30 mouse cellular contexts compared by ENCODE assay signal in genomic region chr11:54985086-54985485, GRCm38 (mm10). TPM values are rescaled to one million over a fixed set of nuclear protein-coding genes. Genes with fewer than 3 reads are reported as not detected.
DNase-seq lines count a peak whose midpoint lies in the region; ATAC-seq and TF ChIP-seq lines count a peak whose summit lies in the region.
"Had no signal": no experiment of that assay in that cellular context is flagged by ENCODE, and none has a peak within 500 bp of the region (broad histone marks: within the 10 kb centered on the region; RNA-seq: fewer than 3 reads in every experiment).

No protein-coding gene starts in this region.

- H3K36me3 ChIP-seq in heart, embryonic 11.5 days (ENCODE audit: control insufficient read depth, insufficient read depth, low read length) = peaks cover 46% of the 10 kb centered on the region
- H3K36me3 ChIP-seq in liver, embryonic 13.5 days = peaks cover 57% of the 10 kb centered on the region
- H3K36me3 ChIP-seq in liver, postnatal 0 days (replicated peaks; ENCODE audit: insufficient read depth, low read length) = peaks cover 61% of the 10 kb centered on the region

- ATAC-seq in heart, embryonic 11.5 days (replicated peaks; ENCODE audit: insufficient number of reproducible peaks, low FRiP score, low TSS enrichment) = no peak
- ATAC-seq in liver, embryonic 13.5 days (ENCODE audit: low read depth) = 0 out of 2 replicates have a peak, but pooled peaks have one; percentile 18
- ATAC-seq in liver, postnatal 0 days = no peak
- ATAC-seq: forebrain, embryonic 16.5 days; inflammation-experienced regulatory T-cells, adult 6 months had no signal

- peak; percentile 74 for DNase-seq in gastrocnemius, adult 2 months
- no peak for DNase-seq in gastrocnemius, postnatal 36 days
- DNase-seq in heart, adult 8-10 months (ENCODE audit: low spot score) = peak; percentile 31
- no peak for DNase-seq in liver, embryonic 13.5 days
- DNase-seq in liver, postnatal 0 days = no peak
- DNase-seq in MN1 (ENCODE audit: low spot score) = no peak
- DNase-seq: adrenal gland, postnatal 25 days; cerebellum, adult 11-12 months; cerebellum, adult 9-11 months; embryo, embryonic 11 days; heart, postnatal 36 days; kidney, adult 8-10 months; kidney, postnatal 10 days; layer of hippocampus, adult 9-11 months; lung, postnatal 10 days; right cerebral cortex, postnatal 4 days; thymus, adult 2 months; thymus, postnatal 36 days had no signal

- 66% methylated on average over 3 of the region's 3 CpGs for WGBS in heart, embryonic 11.5 days (ENCODE audit: insufficient replicate concordance)
- WGBS in liver, embryonic 13.5 days (ENCODE audit: insufficient replicate concordance) = 65% methylated on average over 3 of the region's 3 CpGs
- 82% methylated on average over 3 of the region's 3 CpGs for WGBS in liver, postnatal 0 days (ENCODE audit: insufficient replicate concordance)

- 0 out of 2 replicates have a peak, but pooled peaks cover 5% of the 10 kb centered on the region for H3K4me1 ChIP-seq in heart, embryonic 11.5 days (ENCODE audit: control insufficient read depth, insufficient read depth, low read length)
- 0 out of 2 replicates have a peak, but pooled peaks cover 4% of the 10 kb centered on the region for H3K4me1 ChIP-seq in liver, embryonic 13.5 days (replicated peaks)
- no peaks in the 10 kb centered on the region for H3K4me1 ChIP-seq in liver, postnatal 0 days (ENCODE audit: insufficient read depth)
- H3K4me1 ChIP-seq: hindbrain, embryonic 15.5 days; limb, embryonic 15.5 days; midbrain, embryonic 13.5 days; neural tube, embryonic 13.5 days had no signal

- H3K27me3 ChIP-seq in heart, embryonic 11.5 days (ENCODE audit: control insufficient read depth, insufficient read depth, low read length) = no peaks in the 10 kb centered on the region
- no peaks in the 10 kb centered on the region for H3K27me3 ChIP-seq in liver, embryonic 13.5 days
- H3K27me3 ChIP-seq in liver, postnatal 0 days (ENCODE audit: insufficient read depth, low read length) = no peaks in the 10 kb centered on the region
- H3K27me3 ChIP-seq: heart, embryonic 15.5 days; hindbrain, embryonic 15.5 days; limb, embryonic 15.5 days; liver, embryonic 15.5 days; midbrain, embryonic 13.5 days; neural tube, embryonic 13.5 days had no signal

- H3K4me2 ChIP-seq in heart, embryonic 11.5 days = no peak overlapping the region
- H3K4me2 ChIP-seq in liver, embryonic 13.5 days = no peak overlapping the region
- no peak overlapping the region for H3K4me2 ChIP-seq in liver, postnatal 0 days (ENCODE audit: low read depth, low read length)
- H3K4me2 ChIP-seq: heart, embryonic 15.5 days; hindbrain, embryonic 15.5 days; limb, embryonic 15.5 days; liver, embryonic 15.5 days; midbrain, embryonic 13.5 days; neural tube, embryonic 13.5 days had no signal

- no peak overlapping the region for H3K4me3 ChIP-seq in gastrocnemius, adult 2 months
- no peak overlapping the region for H3K4me3 ChIP-seq in heart, embryonic 11.5 days (ENCODE audit: low read depth, low read length)
- no peak overlapping the region for H3K4me3 ChIP-seq in liver, embryonic 13.5 days (replicated peaks)
- H3K4me3 ChIP-seq in liver, postnatal 0 days (ENCODE audit: low read depth, low read length) = no peak overlapping the region
- H3K4me3 ChIP-seq: erythroblast, embryonic 14.5 days; heart, embryonic 15.5 days; hindbrain, embryonic 15.5 days; limb, embryonic 10.5 days; limb, embryonic 15.5 days; liver, embryonic 15.5 days; midbrain, embryonic 13.5 days; neural tube, embryonic 13.5 days had no signal

- intact Hi-C loops in gastrocnemius, adult 2 months (cut with DNase I) = loop anchor here (2.0 to 10.0 kb wide), 2 partner anchors 106 to 280 kb away; no protein-coding TSS in a partner anchor
- intact Hi-C loops in gastrocnemius, postnatal 36 days (cut with DNase I) = loop anchor here (2.0 kb wide), 1 partner anchor 106 kb away; no protein-coding TSS in a partner anchor

- TF ChIP-seq EP300 in liver, postnatal 0 days (IDR thresholded peaks at IDR 0.05; ENCODE audit: low read depth) = no peak

- H3K27ac ChIP-seq in gastrocnemius, adult 2 months = peak overlapping the region; percentile 51; the same call in 1 of the 2 replicates
- H3K27ac ChIP-seq in heart, embryonic 11.5 days (ENCODE audit: low read depth, low read length) = no peak overlapping the region
- H3K27ac ChIP-seq in liver, embryonic 13.5 days = no peak overlapping the region
- H3K27ac ChIP-seq in liver, postnatal 0 days (ENCODE audit: low read depth) = no peak overlapping the region
- H3K27ac ChIP-seq: heart, embryonic 15.5 days; hindbrain, embryonic 15.5 days; limb, embryonic 10.5 days; limb, embryonic 15.5 days; liver, embryonic 15.5 days; macrophage; midbrain, embryonic 13.5 days; neural tube, embryonic 13.5 days had no signal

- H3K9me3 ChIP-seq in heart, embryonic 11.5 days (replicated peaks; ENCODE audit: control insufficient read depth, low read length) = no peaks in the 10 kb centered on the region
- H3K9me3 ChIP-seq in liver, embryonic 13.5 days (replicated peaks) = no peaks in the 10 kb centered on the region
- no peaks in the 10 kb centered on the region for H3K9me3 ChIP-seq in liver, postnatal 0 days (ENCODE audit: low read length)
- H3K9me3 ChIP-seq: heart, embryonic 15.5 days; hindbrain, embryonic 15.5 days; limb, embryonic 10.5 days; limb, embryonic 15.5 days; liver, embryonic 15.5 days; midbrain, embryonic 13.5 days; neural tube, embryonic 13.5 days had no signal

- no peak for TF ChIP-seq CTCF in gastrocnemius, adult 2 months (IDR thresholded peaks at IDR 0.05)
- TF ChIP-seq CTCF in liver, postnatal 0 days (IDR thresholded peaks at IDR 0.05; ENCODE audit: low read depth) = no peak

- no peak overlapping the region for H3K9ac ChIP-seq in heart, embryonic 11.5 days (ENCODE audit: low read depth, low read length)
- H3K9ac ChIP-seq in liver, embryonic 13.5 days = no peak overlapping the region
- H3K9ac ChIP-seq in liver, postnatal 0 days (replicated peaks) = no peak overlapping the region
- H3K9ac ChIP-seq: heart, embryonic 15.5 days; hindbrain, embryonic 15.5 days; limb, embryonic 15.5 days; liver, embryonic 15.5 days; midbrain, embryonic 13.5 days; neural tube, embryonic 13.5 days had no signal

RNA-seq across cellular contexts. Expression of gene Tnip1, which starts 22.4 kb away (rescaled TPM):
- total RNA-seq in gastrocnemius, adult 2 months (2021) = 10 to 100 TPM; 29.8 to 31.7 TPM
- total RNA-seq in gastrocnemius, postnatal 36 days (2021) = 10 to 100 TPM; 29.7 to 32.3 TPM
- total RNA-seq in heart, adult 8-10 months (2022) = 10 to 100 TPM; 30.7 to 41.6 (median 35.2) TPM
- 16.0 and 16.8 TPM in 2 replicates for polyA plus RNA-seq in heart, embryonic 11.5 days (2014; fragmentation: Nextera tagmentation; extraction: Ambion mirVana)
- 5.1 and 5.8 TPM in 2 replicates for polyA plus RNA-seq in liver, embryonic 13.5 days (2015; fragmentation: Nextera tagmentation; extraction: Ambion mirVana)
- polyA plus RNA-seq in liver, postnatal 0 days (2015; fragmentation: Nextera tagmentation; extraction: Ambion mirVana) = 5.2 and 5.3 TPM in 2 replicates

RNA-seq across cellular contexts. Expression of gene Anxa6, which starts 48.2 kb away (rescaled TPM):
- 100 to 1,000 TPM; 166 to 187 TPM for total RNA-seq in gastrocnemius, adult 2 months (2021)
- total RNA-seq in gastrocnemius, postnatal 36 days (2021) = 100 to 1,000 TPM; 168 to 176 TPM
- total RNA-seq in heart, adult 8-10 months (2022) = 100 to 1,000 TPM; 202 to 217 (median 212) TPM
- polyA plus RNA-seq in heart, embryonic 11.5 days (2014; fragmentation: Nextera tagmentation; extraction: Ambion mirVana) = 300 and 370 TPM in 2 replicates
- polyA plus RNA-seq in liver, embryonic 13.5 days (2015; fragmentation: Nextera tagmentation; extraction: Ambion mirVana) = 45.3 and 50.2 TPM in 2 replicates
- polyA plus RNA-seq in liver, postnatal 0 days (2015; fragmentation: Nextera tagmentation; extraction: Ambion mirVana) = 47.5 and 47.7 TPM in 2 replicates

Comparison
In these comparisons a context has a peak if more than half of its experiments do, and no peak if none do; other contexts are left out.
1. DNase-seq: peak in gastrocnemius, adult 2 months (single experiment) and heart, adult 8-10 months (single experiment); none in gastrocnemius, postnatal 36 days (0 of 2), liver, embryonic 13.5 days (single experiment), liver, postnatal 0 days (single experiment) and MN1 (single experiment).